Mouse (Mus musculus): ENCODE measurements at regions not wholly inside any gene's neighbourhood (a gene's known extent, or its start where the extent isn't known, plus 50 kb on each side); places are given as distances from the start of the nearest gene placed in this dataset.

DNA sequence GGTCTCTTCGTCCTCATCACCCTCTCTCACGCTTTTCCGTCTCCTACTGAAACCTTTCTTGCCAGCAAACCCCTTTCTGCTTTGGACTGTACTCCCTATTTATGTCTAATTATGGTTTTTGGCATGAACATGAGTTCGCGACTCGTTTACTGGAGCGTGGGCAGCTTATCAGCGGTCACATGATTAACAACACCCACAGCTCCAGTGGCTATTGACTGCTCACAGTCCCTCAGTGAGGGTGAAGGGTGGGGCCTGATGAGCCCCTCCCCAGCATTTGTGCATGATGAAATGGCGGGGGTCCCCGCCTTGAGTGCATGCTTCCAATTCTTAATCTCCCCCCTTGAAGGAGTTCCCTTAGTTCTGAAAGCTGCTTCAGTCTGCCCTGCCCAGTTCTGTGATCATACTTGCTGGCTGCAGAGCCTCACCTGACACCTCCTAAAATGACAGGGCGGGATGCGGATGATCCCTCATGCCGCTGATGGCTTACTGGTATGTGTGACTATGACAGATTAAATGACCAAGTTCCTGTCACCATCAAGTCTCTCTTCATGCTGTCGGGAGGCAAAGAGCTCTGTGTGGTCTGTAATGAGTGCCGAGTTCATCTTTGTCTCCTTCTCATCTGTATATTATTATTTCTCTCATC lies 125.7 kb upstream of the Tut7 start:
- TF ChIP-seq TAL1 (IDR thresholded peaks at IDR 0.05; ENCODE audit: low read length) (no peak), GATA1 (IDR thresholded peaks at IDR 0.05; ENCODE audit: low read length) (no peak)
